Mouse (Mus musculus) myocyte (in vitro differentiated cells): ENCODE measurements around the gene Brd7. TPM values are rescaled to one million over a fixed set of nuclear protein-coding genes. Genes with fewer than 3 reads are reported as not detected.
A peak's percentile ranks its signal among the peaks of the same experiment; 100 is the strongest.

ENCODE experiments used
- H3K27me3 ChIP-seq: one replicate; pipeline ENCODE4 v1.6.1; 2011; ENCODE audit not compliant: control insufficient read depth, insufficient read depth, insufficient read length
- H3K36me3 ChIP-seq: one replicate; pipeline ENCODE4 v1.6.1; 2011; ENCODE audit not compliant: control insufficient read depth, insufficient read depth
- H3K4me2 ChIP-seq: one replicate; pipeline ENCODE4 v1.6.1; 2011; ENCODE audit warnings: low read depth, control low read depth
- H3K4me3 ChIP-seq: one replicate; pipeline ENCODE4 v1.5.1; 2011; ENCODE audit warnings: mild to moderate bottlenecking, control low read depth, moderate library complexity
- H3K79me2 ChIP-seq: one replicate; pipeline ENCODE4 v1.6.1; 2011; ENCODE audit not compliant: control insufficient read depth, insufficient read depth
- H3ac ChIP-seq: one replicate; pipeline ENCODE4 v1.6.1; 2011; ENCODE audit not compliant: control insufficient read depth, insufficient read length
- CEBPB ChIP-seq: IDR thresholded peaks from 2 replicates; pipeline ENCODE4 v1.6.1; 2011; ENCODE audit warnings: mild to moderate bottlenecking, moderate library complexity; ENCODE audit not compliant: poor library complexity, insufficient read depth, severe bottlenecking
- E2F4 ChIP-seq: IDR thresholded peaks from one replicate; pipeline ENCODE4 v1.6.1; 2011; ENCODE audit warnings: mild to moderate bottlenecking, control low read depth, moderate library complexity; ENCODE audit not compliant: insufficient read depth
- MAX ChIP-seq: IDR thresholded peaks from one replicate; pipeline ENCODE4 v1.6.1; 2011; ENCODE audit warnings: low read depth, mild to moderate bottlenecking, control low read depth
- MYOD1 ChIP-seq, 3 experiments: IDR thresholded peaks; one replicate each; pipeline ENCODE4 v1.6.1; 2011; ENCODE audit warnings: control low read depth in 2 of 3, low read depth in 2 of 3, mild to moderate bottlenecking in 2 of 3, moderate library complexity in 1 of 3; ENCODE audit not compliant: insufficient read length in 2 of 3, control insufficient read depth in 1 of 3
- MYOG ChIP-seq, 3 experiments: IDR thresholded peaks; one replicate each; pipeline ENCODE4 v1.6.1; 2011; ENCODE audit warnings: control low read depth in 2 of 3, low read depth in 2 of 3, mild to moderate bottlenecking in 2 of 3; ENCODE audit not compliant: insufficient read length in 2 of 3, control insufficient read depth in 1 of 3, insufficient read depth in 1 of 3
- POLR2A ChIP-seq: IDR thresholded peaks from one replicate; pipeline ENCODE4 v1.6.1; 2011; ENCODE audit warnings: low read depth, mild to moderate bottlenecking, control low read depth, moderate library complexity; ENCODE audit not compliant: insufficient read length
- POLR2AphosphoS2 ChIP-seq: IDR thresholded peaks from one replicate; pipeline ENCODE4 v1.6.1; 2011; ENCODE audit warnings: low read depth, control low read depth; ENCODE audit not compliant: insufficient read length
- REST ChIP-seq: IDR thresholded peaks from one replicate; pipeline ENCODE4 v1.6.1; 2011; ENCODE audit warnings: mild to moderate bottlenecking, control low read depth, moderate library complexity; ENCODE audit not compliant: insufficient read depth, insufficient read length
- SRF ChIP-seq: IDR thresholded peaks from one replicate; pipeline ENCODE4 v1.6.1; 2011; ENCODE audit warnings: low read depth; ENCODE audit not compliant: control insufficient read depth, insufficient read length
- TCF12 ChIP-seq: IDR thresholded peaks from one replicate; pipeline ENCODE4 v1.6.1; 2011; ENCODE audit warnings: mild to moderate bottlenecking, control low read depth; ENCODE audit not compliant: poor library complexity, insufficient read depth, severe bottlenecking
- TCF3 ChIP-seq: IDR thresholded peaks from one replicate; pipeline ENCODE4 v1.6.1; 2011; ENCODE audit warnings: low read depth, control low read depth; ENCODE audit not compliant: insufficient read length
- USF1 ChIP-seq: IDR thresholded peaks from one replicate; pipeline ENCODE4 v1.6.1; 2011; ENCODE audit warnings: low read depth, mild to moderate bottlenecking, control low read depth, moderate library complexity
- polyA plus RNA-seq: library from polyadenylated mRNA; unstranded; fragments of >200 nt; fragmentation: generic; extraction: Trizol; gene quantifications from one replicate; pipeline ENCODE4 v1.2.1, GENCODE M21; 2012; ENCODE audit warnings: missing spikeins

The Brd7 gene
- polyA plus RNA-seq, 1 experiment, result 52.7 TPM

DNA sequence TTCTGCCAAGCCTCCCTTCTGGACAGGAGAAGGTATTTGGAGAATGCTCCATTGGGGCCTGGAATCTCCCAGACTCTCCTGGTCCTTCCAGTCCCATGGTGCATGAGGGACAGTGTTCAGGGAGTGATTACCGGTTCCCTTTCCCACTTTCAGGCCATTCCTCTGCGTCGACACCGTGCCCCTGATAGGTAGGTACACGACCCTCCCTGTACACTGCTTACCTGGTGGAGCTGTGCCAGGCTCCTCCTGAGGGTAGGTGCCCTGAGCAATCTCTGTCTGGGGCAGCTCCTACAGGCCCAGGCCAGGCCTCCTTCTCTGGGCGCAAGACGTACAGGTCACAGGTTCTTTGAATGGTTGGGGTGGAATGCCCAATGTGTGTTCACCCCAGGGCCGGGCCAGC lies 43.8 kb downstream of the Brd7 start:
- H3K4me3 ChIP-seq, result no peak overlapping the region
- H3K79me2 ChIP-seq, result no peaks in the 10 kb centered on the region
- H3K36me3 ChIP-seq, result peaks cover 38% of the 10 kb centered on the region
- H3ac ChIP-seq, result no peak overlapping the region
- no peak overlapping the region for H3K4me2 ChIP-seq
- no peak for TF ChIP-seq SRF
- TF ChIP-seq USF1, result no peak
- TF ChIP-seq TCF3, result no peak
- no peak for TF ChIP-seq POLR2A
- TF ChIP-seq CEBPB, result no peak
- TF ChIP-seq POLR2AphosphoS2, result no peak
- TF ChIP-seq REST, result no peak
- TF ChIP-seq MYOD1 (IDR thresholded peaks at IDR 0.05; ENCODE audit: control insufficient read depth in 1 of 3, insufficient read length in 2 of 3, low read depth in 2 of 3), result no peak
- no peak for TF ChIP-seq MYOG (IDR thresholded peaks at IDR 0.05; ENCODE audit: control insufficient read depth in 1 of 3, insufficient read depth in 1 of 3, insufficient read length in 2 of 3, low read depth in 2 of 3)
- TF ChIP-seq TCF12, result no peak
- TF ChIP-seq MAX, result no peak
- TF ChIP-seq E2F4, result no peak
- no peaks in the 10 kb centered on the region for H3K27me3 ChIP-seq

DNA sequence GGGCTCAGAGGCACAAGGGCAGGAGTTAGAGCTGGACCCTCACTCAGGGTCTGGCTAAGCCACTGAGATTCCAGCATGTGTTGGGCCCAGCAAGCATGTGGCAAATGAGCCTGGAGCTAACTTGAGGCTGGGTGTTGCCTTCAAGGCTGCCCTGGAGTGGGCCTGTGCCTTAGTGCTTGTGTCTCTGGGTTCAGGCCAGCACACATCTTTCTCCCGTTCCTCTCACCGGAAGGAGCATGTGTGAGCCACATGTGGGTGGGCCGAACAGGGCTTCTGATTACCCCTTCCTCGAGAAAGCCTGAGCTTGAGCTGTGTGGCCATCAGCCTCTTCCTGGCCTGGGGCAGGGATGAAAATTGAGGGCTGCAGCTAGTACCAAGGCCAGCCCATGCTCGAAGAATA lies 44.7 kb downstream of the Brd7 start:
- Histone ChIP-seq H3K36me3 (peaks cover 34% of the 10 kb centered on the region), H3K27me3 (no peaks in the 10 kb centered on the region), H3K79me2 (no peaks in the 10 kb centered on the region), H3ac (no peak overlapping the region), H3K4me2 (peak overlapping the region; percentile 5), H3K4me3 (no peak overlapping the region)
- no peak for TF ChIP-seq TCF12
- TF ChIP-seq MYOG (IDR thresholded peaks at IDR 0.05; ENCODE audit: control insufficient read depth in 1 of 3, insufficient read depth in 1 of 3, insufficient read length in 2 of 3, low read depth in 2 of 3), result no peak
- TF ChIP-seq SRF, result no peak
- TF ChIP-seq MAX, result no peak
- no peak for TF ChIP-seq CEBPB
- no peak for TF ChIP-seq POLR2A
- TF ChIP-seq TCF3, result no peak
- TF ChIP-seq POLR2AphosphoS2, result peak; percentile 31

DNA sequence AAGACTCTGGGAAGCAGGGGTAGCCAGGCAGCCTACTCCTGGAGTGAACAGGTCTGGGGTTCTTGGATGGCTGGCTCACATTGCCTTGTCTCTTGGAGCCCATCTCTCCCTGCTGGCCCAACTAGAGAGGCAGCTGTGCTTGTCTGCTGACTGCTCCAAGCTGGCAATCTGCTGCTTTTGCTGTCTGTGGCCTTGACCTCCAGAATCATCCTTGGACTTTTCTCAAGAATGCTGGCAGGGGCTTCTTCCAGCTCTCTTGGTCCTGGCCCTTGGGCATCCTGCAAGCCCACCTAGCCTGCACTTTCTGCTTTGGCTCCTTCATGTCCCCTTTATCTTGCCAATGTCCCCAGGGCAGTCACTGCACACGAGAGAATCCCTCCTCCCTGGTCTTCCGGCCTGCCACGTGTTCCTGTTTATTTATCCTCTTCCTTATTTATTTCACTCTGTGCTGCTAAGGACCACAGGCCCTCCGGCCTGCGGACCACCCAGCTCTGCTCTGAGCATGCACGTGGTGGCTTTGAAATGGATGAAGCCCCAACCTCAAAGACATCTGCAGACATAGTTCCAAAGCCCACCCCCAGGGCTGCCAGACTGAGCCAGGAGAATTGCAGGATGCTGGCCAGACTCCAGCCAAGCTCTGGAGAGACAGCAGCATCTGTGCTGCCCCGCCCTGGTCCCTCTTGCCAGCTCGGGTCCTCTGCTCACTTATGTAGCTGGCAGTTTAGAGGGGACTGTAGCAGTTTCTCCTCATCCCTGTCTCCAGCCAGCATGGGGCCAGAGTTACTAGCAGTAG lies 45.7 kb downstream of the Brd7 start:
- H3K79me2 ChIP-seq, result no peaks in the 10 kb centered on the region
- no peak overlapping the region for H3K4me3 ChIP-seq
- H3ac ChIP-seq, result no peak overlapping the region
- TF ChIP-seq CEBPB, result 0 out of 2 replicates have a peak, but pooled peaks have one; percentile 9
- TF ChIP-seq MYOG (IDR thresholded peaks at IDR 0.05; ENCODE audit: control insufficient read depth in 1 of 3, insufficient read depth in 1 of 3, insufficient read length in 2 of 3, low read depth in 2 of 3), result peak; percentile 35 to 82 (median 58)
- peak; percentile 96 to 100 (median 98) for TF ChIP-seq MYOD1 (IDR thresholded peaks at IDR 0.05; ENCODE audit: control insufficient read depth in 1 of 3, insufficient read length in 2 of 3, low read depth in 2 of 3)
- TF ChIP-seq TCF3, result peak; percentile 81
- TF ChIP-seq SRF, result peak; percentile 4
- TF ChIP-seq MAX, result no peak
- no peak for TF ChIP-seq POLR2A
- TF ChIP-seq TCF12, result peak; percentile 82
- peaks cover 38% of the 10 kb centered on the region for H3K36me3 ChIP-seq
- peak overlapping the region; percentile 16 for H3K4me2 ChIP-seq
- no peaks in the 10 kb centered on the region for H3K27me3 ChIP-seq

DNA sequence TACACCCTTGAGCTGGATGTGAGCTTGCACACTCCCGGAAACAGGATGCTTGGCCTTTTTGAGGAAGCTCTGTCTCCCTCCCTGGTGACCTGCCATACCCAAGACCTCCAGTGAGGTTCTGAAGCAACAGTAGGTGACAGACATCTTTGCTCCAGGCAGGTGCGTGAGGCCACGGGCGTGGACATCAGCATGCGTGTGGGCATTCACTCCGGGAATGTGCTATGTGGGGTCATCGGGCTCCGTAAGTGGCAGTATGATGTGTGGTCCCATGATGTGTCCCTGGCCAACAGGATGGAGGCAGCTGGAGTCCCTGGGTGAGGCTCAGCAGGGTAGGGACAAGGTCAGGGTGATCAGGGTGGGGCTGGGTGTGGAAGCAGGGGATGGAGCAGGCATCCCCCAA lies 46.7 kb downstream of the Brd7 start:
- TF ChIP-seq POLR2A, result no peak
- peak in 2 of 3 experiments; percentile 42 to 62 for TF ChIP-seq MYOG (IDR thresholded peaks at IDR 0.05; ENCODE audit: control insufficient read depth in 1 of 3, insufficient read depth in 1 of 3, insufficient read length in 2 of 3, low read depth in 2 of 3)
- no peak for TF ChIP-seq E2F4
- TF ChIP-seq MAX, result no peak
- peak in 2 of 3 experiments; percentile 30 to 88 for TF ChIP-seq MYOD1 (IDR thresholded peaks at IDR 0.05; ENCODE audit: control insufficient read depth in 1 of 3, insufficient read length in 2 of 3, low read depth in 2 of 3)
- TF ChIP-seq REST, result no peak
- Histone ChIP-seq H3K4me2 (peak overlapping the region; percentile 16), H3K36me3 (peaks cover 35% of the 10 kb centered on the region)

DNA sequence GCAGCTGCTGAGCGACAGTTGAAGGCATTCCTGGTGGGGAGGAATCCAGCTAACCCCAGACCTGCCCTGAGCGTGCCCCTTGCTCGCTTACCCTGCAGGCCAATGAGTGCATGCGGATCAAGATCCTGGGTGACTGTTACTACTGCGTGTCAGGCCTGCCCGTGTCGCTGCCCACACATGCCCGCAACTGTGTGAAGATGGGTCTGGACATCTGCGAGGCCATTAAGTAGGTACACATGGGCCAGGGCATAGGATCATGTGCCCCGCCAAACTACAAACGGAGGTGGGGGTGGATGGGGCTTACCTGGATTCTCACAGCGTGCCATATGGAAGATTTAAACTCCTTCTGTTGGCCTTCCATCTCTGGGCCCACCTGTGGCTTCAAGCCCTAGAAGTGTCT lies 48.0 kb downstream of the Brd7 start:
- TF ChIP-seq POLR2A, result peak; percentile 19
- no peak for TF ChIP-seq MYOG (IDR thresholded peaks at IDR 0.05; ENCODE audit: control insufficient read depth in 1 of 3, insufficient read depth in 1 of 3, insufficient read length in 2 of 3, low read depth in 2 of 3)
- Histone ChIP-seq H3K36me3 (peaks cover 37% of the 10 kb centered on the region), H3K79me2 (peaks cover 4% of the 10 kb centered on the region)

More for the DNA sequence above, 46.7 kb downstream of the Brd7 start:
- H3K4me3 ChIP-seq, result no peak overlapping the region
- no peaks in the 10 kb centered on the region for H3K27me3 ChIP-seq
- no peaks in the 10 kb centered on the region for H3K79me2 ChIP-seq
- H3ac ChIP-seq, result no peak overlapping the region

More for the DNA sequence above, 48.0 kb downstream of the Brd7 start:
- H3K27me3 ChIP-seq, result no peaks in the 10 kb centered on the region
- no peak overlapping the region for H3K4me3 ChIP-seq
- no peak overlapping the region for H3K4me2 ChIP-seq
- no peak overlapping the region for H3ac ChIP-seq
